Mouse (Mus musculus) adrenal gland, adult 18-20 months (tissue): ENCODE data around the gene Olfr724. TPM values are rescaled to one million over a fixed set of nuclear protein-coding genes. Genes with fewer than 3 reads are reported as not detected.
"Not testable (repeated sequence)": the region's sequence is repeated elsewhere in the genome, so short reads cannot be mapped to it uniquely, and the experiment has no call there.

Experiments used
- DNase-seq, 2 experiments: peaks; one replicate each; pipeline ENCODE4 v3.0.0; 2021 to 2022; ENCODE audit warnings: low spot score in 2 of 2
- long read RNA-seq, 2 experiments: library from polyadenylated mRNA; stranded (forward); transcript quantifications; one replicate each; pipeline ENCODE4 v2.0.0; 2021
- total RNA-seq, 2 experiments: library from RNA; stranded (reverse); gene quantifications; 1 replicate in 1 of 2; 2 replicates in 1 of 2; pipeline ENCODE4 v1.2.3; 2021

Gene Olfr724
- total RNA-seq: not detected
- long read RNA-seq, experiment 1: 0 reads
- long read RNA-seq, experiment 2: 0 reads

DNA sequence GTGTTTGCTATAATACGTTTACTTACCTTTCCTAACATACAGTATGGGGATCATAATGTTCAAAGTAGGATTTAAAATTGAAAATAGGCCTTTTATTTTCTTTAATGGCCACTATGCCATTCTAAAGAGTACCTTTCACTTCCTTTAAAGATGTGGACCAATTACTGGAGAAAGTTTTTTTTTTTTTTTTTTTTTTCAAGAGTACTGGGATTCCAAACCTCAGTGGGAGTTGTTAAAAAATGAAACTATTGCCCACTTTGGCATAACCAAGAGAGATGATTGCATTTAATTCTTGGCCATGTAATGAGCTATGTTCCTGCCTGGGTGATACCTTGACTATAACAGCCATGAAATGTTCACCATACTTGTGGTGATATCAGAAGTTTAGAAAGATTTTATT lies at the start of gene Olfr724:
Gene Olfr724 (minus strand): TSS at position 101 of the 400 bp plus-strand sequence.
- not testable (repeated sequence) for DNase-seq

DNA sequence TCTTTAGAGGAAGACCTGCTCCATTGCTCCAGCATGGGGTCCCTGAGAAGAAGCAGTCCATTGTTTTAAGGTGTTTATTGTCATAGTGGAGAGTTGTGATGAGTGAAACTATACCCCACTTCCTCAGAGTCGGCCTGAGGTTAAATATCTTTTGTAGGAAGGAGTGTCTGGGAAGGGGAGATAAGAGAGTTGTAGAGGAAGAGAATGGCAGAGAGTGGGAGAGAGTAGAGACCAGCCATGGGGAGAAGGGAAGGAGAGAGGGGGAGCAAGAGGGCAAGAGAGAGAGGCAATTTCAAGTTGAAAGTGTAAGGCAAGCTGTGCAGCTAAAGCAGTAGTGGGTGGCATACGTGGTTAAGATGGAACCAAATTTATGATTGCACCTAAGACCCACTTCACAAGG lies 7.2 kb downstream of the Olfr724 start:
- no peak for DNase-seq

DNA sequence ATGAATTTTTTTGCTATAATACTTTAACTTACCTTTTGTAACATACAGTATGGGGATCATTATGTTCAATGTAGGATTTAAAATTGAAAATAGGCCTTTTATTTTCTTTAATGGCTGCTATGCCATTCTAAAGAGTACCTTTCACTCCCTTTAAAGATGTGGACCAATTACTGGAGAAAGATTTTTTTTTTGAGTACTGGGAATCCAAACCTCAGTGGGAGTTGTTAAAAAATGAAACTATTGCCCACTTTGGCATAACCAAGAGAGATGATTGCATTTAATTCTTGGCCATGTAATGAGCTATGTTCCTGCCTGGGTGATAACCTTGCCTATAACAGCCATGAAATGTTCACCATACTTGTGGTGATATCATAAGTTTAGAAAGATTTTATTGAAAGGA lies 31.4 kb downstream of the Olfr724 start, which contains the start of gene Olfr723:
Gene Olfr723 (minus strand): TSS at position 101 of the 400 bp plus-strand sequence.
- DNase-seq: not testable (repeated sequence)

Other genes starting within 250 kb of the Olfr724 start
- gene Armh4, start 179.9 kb downstream of the Olfr724 start, total RNA-seq: 1 to 10 TPM; 1.2 to 1.4 TPM
- not detected for gene Olfr722, start 61.3 kb downstream of the Olfr724 start, total RNA-seq
- not detected for gene Olfr723, start 31.5 kb downstream of the Olfr724 start, total RNA-seq
- not detected for gene Olfr725, start 77.1 kb upstream of the Olfr724 start, total RNA-seq
- gene Olfr726, start 127.7 kb upstream of the Olfr724 start, total RNA-seq: not detected
- not detected for gene Olfr727, start 159.9 kb upstream of the Olfr724 start, total RNA-seq
- not detected for gene Olfr728, start 179.4 kb upstream of the Olfr724 start, total RNA-seq
- not detected for gene Olfr729, start 189.6 kb upstream of the Olfr724 start, total RNA-seq
- not detected for gene Olfr730, start 224.9 kb upstream of the Olfr724 start, total RNA-seq